Mouse (Mus musculus) MEL (cell line): ENCODE data around the gene Gm49395.

ENCODE experiments used
- MAZ ChIP-seq: IDR thresholded peaks from 2 replicates; pipeline ENCODE4 v1.6.1; 2012; ENCODE audit warnings: low read depth, mild to moderate bottlenecking, inconsistent platforms, low read length, improper control_type of control experiment
- POLR2A ChIP-seq, 2 experiments: IDR thresholded peaks; 2 replicates each; pipeline ENCODE4 v1.6.1; 2011 to 2012; ENCODE audit warnings: low read length in 2 of 2, mild to moderate bottlenecking in 2 of 2, control low read depth in 1 of 2, improper control_type of control experiment in 1 of 2, low read depth in 1 of 2, moderate library complexity in 1 of 2; ENCODE audit not compliant: control insufficient read depth in 1 of 2, insufficient read depth in 1 of 2, poor library complexity in 1 of 2

DNA sequence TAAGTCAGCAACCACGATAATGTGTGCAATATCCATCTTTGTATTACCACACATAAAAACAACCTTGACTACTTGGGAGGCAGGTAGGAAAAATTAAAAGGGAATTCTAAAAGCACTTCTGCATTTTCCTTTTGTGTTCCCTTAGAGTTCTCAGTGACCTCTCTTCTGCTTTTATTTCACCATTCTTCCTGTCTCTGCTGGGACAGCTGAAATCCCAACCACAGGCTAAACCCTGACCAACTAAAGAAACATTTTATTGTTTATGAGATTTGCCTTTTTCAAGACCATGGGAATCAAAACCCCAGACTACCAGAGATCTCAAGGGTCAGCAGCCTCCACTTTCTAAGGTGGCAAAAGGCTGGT lies 33.8 kb downstream of the Gm49395 start:
- no peak for TF ChIP-seq MAZ
- TF ChIP-seq POLR2A (IDR thresholded peaks at IDR 0.05; ENCODE audit: control insufficient read depth in 1 of 2, insufficient read depth in 1 of 2, low read depth in 1 of 2, low read length in 2 of 2, poor library complexity in 1 of 2), result no peak
